ENCODE assay signal across 8 mouse cellular contexts in genomic region chr3:56789155-56789554, GRCm38 (mm10).
DNase-seq lines count a peak whose midpoint lies in the region; ATAC-seq lines count a peak whose summit lies in the region.

No protein-coding gene starts in this region.

- no peaks in the 10 kb centered on the region for H3K9me3 ChIP-seq in kidney, embryonic 14.5 days (ENCODE audit: control insufficient read depth, low read length)
- H3K9me3 ChIP-seq in intestine, embryonic 16.5 days (ENCODE audit: control insufficient read depth, low read length) = no peaks in the 10 kb centered on the region
- H3K9me3 ChIP-seq in midbrain, embryonic 10.5 days (replicated peaks) = no peaks in the 10 kb centered on the region

- no peaks in the 10 kb centered on the region for H3K27me3 ChIP-seq in kidney, embryonic 14.5 days (ENCODE audit: control insufficient read depth, insufficient read depth, low read length)
- no peaks in the 10 kb centered on the region for H3K27me3 ChIP-seq in intestine, embryonic 16.5 days (replicated peaks; ENCODE audit: control insufficient read depth, insufficient read depth, low read length)
- H3K27me3 ChIP-seq in midbrain, embryonic 10.5 days (ENCODE audit: low read depth, poor library complexity, severe bottlenecking) = no peaks in the 10 kb centered on the region

- no peak overlapping the region for H3K27ac ChIP-seq in kidney, embryonic 14.5 days (ENCODE audit: low read depth, low read length)
- no peak overlapping the region for H3K27ac ChIP-seq in intestine, embryonic 16.5 days (ENCODE audit: low read length)
- no peak overlapping the region for H3K27ac ChIP-seq in midbrain, embryonic 10.5 days (replicated peaks)

- WGBS in kidney, embryonic 14.5 days = 46% methylated on average over 3 of the region's 3 CpGs
- WGBS in intestine, embryonic 16.5 days = 37% methylated on average over 3 of the region's 3 CpGs
- WGBS in midbrain, embryonic 10.5 days = 57% methylated on average over 3 of the region's 3 CpGs

- ATAC-seq in kidney, embryonic 14.5 days (ENCODE audit: low FRiP score, low TSS enrichment) = no peak
- no peak for ATAC-seq in megakaryocyte-erythroid progenitor cell, adult 5-6 weeks (replicated peaks; ENCODE audit: low FRiP score, low TSS enrichment, poor library complexity, severe bottlenecking)
- no peak for ATAC-seq in intestine, embryonic 16.5 days

- no peak overlapping the region for H3K4me3 ChIP-seq in kidney, embryonic 14.5 days (ENCODE audit: low read length)
- H3K4me3 ChIP-seq in intestine, embryonic 16.5 days (ENCODE audit: low read length) = no peak overlapping the region
- no peak overlapping the region for H3K4me3 ChIP-seq in midbrain, embryonic 10.5 days

- H3K36me3 ChIP-seq in kidney, embryonic 14.5 days (ENCODE audit: control insufficient read depth, insufficient read depth, low read length) = no peaks in the 10 kb centered on the region
- H3K36me3 ChIP-seq in intestine, embryonic 16.5 days (ENCODE audit: control insufficient read depth, insufficient read depth, low read length) = no peaks in the 10 kb centered on the region
- H3K36me3 ChIP-seq in midbrain, embryonic 10.5 days = no peaks in the 10 kb centered on the region

- H3K9ac ChIP-seq in kidney, embryonic 14.5 days (ENCODE audit: low read depth, low read length) = no peak overlapping the region
- H3K9ac ChIP-seq in intestine, embryonic 16.5 days (ENCODE audit: low read depth, low read length) = no peak overlapping the region

- H3K4me1 ChIP-seq in kidney, embryonic 14.5 days (ENCODE audit: control insufficient read depth, insufficient read depth, low read length) = no peaks in the 10 kb centered on the region
- H3K4me1 ChIP-seq in intestine, embryonic 16.5 days (ENCODE audit: control insufficient read depth, insufficient read depth, low read length) = no peaks in the 10 kb centered on the region
- H3K4me1 ChIP-seq in midbrain, embryonic 10.5 days = no peaks in the 10 kb centered on the region

- H3K4me2 ChIP-seq in kidney, embryonic 14.5 days (replicated peaks; ENCODE audit: low read depth, low read length) = no peak overlapping the region
- H3K4me2 ChIP-seq in intestine, embryonic 16.5 days (ENCODE audit: low read depth, low read length) = no peak overlapping the region

- DNase-seq in kidney, adult 18-20 months = peak; percentile 3
- peak; percentile 5 for DNase-seq in 416B (ENCODE audit: low read depth)
- DNase-seq in adrenal gland, adult 2 months = peak; percentile 9
- peak; percentile 78 for DNase-seq in kidney, postnatal 10 days
- DNase-seq in midbrain, embryonic 10.5 days (ENCODE audit: low spot score) = no peak
